Mouse (Mus musculus): ENCODE data around the gene Cacna1h. TPM values are rescaled to one million over a fixed set of nuclear protein-coding genes. Genes with fewer than 3 reads are reported as not detected.

Gene Cacna1h
- polyA plus RNA-seq, 1 experiment, result 28.6 TPM

Other genes with a start within 250 kb of the Cacna1h start
- gene BC003965, start 249.2 kb downstream of the Cacna1h start, polyA plus RNA-seq (2012; rRNA removed), result 16.5 and 20.9 TPM in 2 replicates
- gene Unkl, start 245.4 kb downstream of the Cacna1h start, polyA plus RNA-seq (2012; rRNA removed), result 15.6 and 16.4 TPM in 2 replicates
- 43.2 and 48.8 TPM in 2 replicates for gene Gnptg, start 193.7 kb downstream of the Cacna1h start, polyA plus RNA-seq (2012; rRNA removed)
- gene Tsr3, start 193.6 kb downstream of the Cacna1h start, polyA plus RNA-seq (2012; rRNA removed), result 28.2 and 35.6 TPM in 2 replicates
- gene Baiap3, start 177.4 kb downstream of the Cacna1h start, polyA plus RNA-seq (2012; rRNA removed), result 8.7 and 11.1 TPM in 2 replicates
- gene Ube2i, start 159.2 kb downstream of the Cacna1h start, polyA plus RNA-seq (2012; rRNA removed), result 322 and 393 TPM in 2 replicates
- 0.28 and 0.40 TPM in 2 replicates for gene Prss34, start 135.4 kb downstream of the Cacna1h start, polyA plus RNA-seq (2012; rRNA removed)
- not detected in 2 replicates for gene Prss28, start 125.1 kb downstream of the Cacna1h start, polyA plus RNA-seq (2012; rRNA removed)
- gene Prss29, start 115.1 kb downstream of the Cacna1h start, polyA plus RNA-seq (2012; rRNA removed), result not detected in 2 replicates
- 0.28 and 0.37 TPM in 2 replicates for gene Tpsab1, start 88.2 kb downstream of the Cacna1h start, polyA plus RNA-seq (2012; rRNA removed)
- gene Tpsb2, start 67.5 kb downstream of the Cacna1h start, polyA plus RNA-seq (2012; rRNA removed), result 7.2 and 9.2 TPM in 2 replicates
- gene Tpsg1, start 64.5 kb downstream of the Cacna1h start, polyA plus RNA-seq (2012; rRNA removed), result 0.22 and 0.40 TPM in 2 replicates
- 0.12 and 0.15 TPM in 2 replicates for gene Tekt4, start 20.8 kb upstream of the Cacna1h start, polyA plus RNA-seq (2012; rRNA removed)
- 0.06 TPM in 1 of 2 replicates, not detected in the other for gene Sstr5, start 63.5 kb upstream of the Cacna1h start, polyA plus RNA-seq (2012; rRNA removed)
- 1.2 and 1.5 TPM in 2 replicates for gene Sox8, start 136.9 kb upstream of the Cacna1h start, polyA plus RNA-seq (2012; rRNA removed)
- gene Lmf1, start 145.3 kb upstream of the Cacna1h start, polyA plus RNA-seq (2012; rRNA removed), result 12.5 and 16.6 TPM in 2 replicates